19 mouse cellular contexts compared by ENCODE assay signal in the genomic region with DNA sequence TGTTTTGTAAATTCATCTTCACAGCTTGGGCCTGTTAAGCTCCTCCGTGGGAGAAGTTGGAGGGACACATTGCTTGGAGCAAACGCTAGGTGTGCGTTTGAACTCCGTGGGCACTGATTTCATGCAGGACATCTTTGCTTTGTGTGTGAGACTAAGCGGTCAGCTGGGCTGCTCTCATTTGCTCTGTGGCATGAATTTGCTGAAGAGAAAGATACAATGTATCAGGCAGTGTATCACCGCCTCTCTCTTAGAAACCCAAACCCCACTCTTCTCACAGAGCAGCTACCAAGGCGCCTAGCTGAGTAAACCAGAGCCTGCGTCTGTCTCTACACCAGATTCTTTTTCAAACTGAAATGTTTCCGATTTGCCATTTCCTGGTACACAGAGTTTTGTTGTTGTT.
"Had no signal": no experiment of that assay in that cellular context is flagged by ENCODE, and none has a peak within 500 bp of the region (broad histone marks: within the 10 kb centered on the region; RNA-seq: fewer than 3 reads in every experiment).

No protein-coding gene starts in this region.

- H3K27me3 ChIP-seq: embryonic facial prominence, embryonic 12.5 days; embryonic facial prominence, embryonic 13.5 days; embryonic facial prominence, embryonic 15.5 days; forebrain, embryonic 13.5 days; forebrain, embryonic 15.5 days had no signal

- DNase-seq: cerebellum, adult 9-10 months; cerebellum, adult 9-11 months; cerebellum, postnatal 25 days; cerebellum, postnatal 36 days; embryo, embryonic 11 days; forebrain, postnatal 0 days; gastrocnemius, adult 2 months; gastrocnemius, postnatal 10 days; gastrocnemius, postnatal 14 days; gastrocnemius, postnatal 25 days; gastrocnemius, postnatal 36 days; heart, adult 2 months had no signal

- ATAC-seq: forebrain, embryonic 13.5 days; forebrain, embryonic 14.5 days; forebrain, embryonic 15.5 days; forebrain, embryonic 16.5 days; forebrain, postnatal 0 days had no signal
